Mouse (Mus musculus) retina, embryonic 14.5 days (tissue): Measurements from ENCODE around the gene Gatad2a.
"Not testable (repeated sequence)": the region's sequence is repeated elsewhere in the genome, so short reads cannot be mapped to it uniquely, and the experiment has no call there.

ENCODE experiments used
- DNase-seq: peaks from one replicate; pipeline ENCODE4 v3.0.0-alpha.2; 2015; ENCODE audit warnings: low spot score

Gene Gatad2a

GRCm38 (mm10) chr8:69995422-69995775 is 785 bp downstream of the Gatad2a start:
- no peak for DNase-seq

- not testable (repeated sequence) for DNase-seq
Observed at GRCm38 (mm10) chr8:69988936-69989335, 7.2 kb downstream of the Gatad2a start.

- no peak for DNase-seq
Observed at GRCm38 (mm10) chr8:69987744-69988143, 8.4 kb downstream of the Gatad2a start.

DNA sequence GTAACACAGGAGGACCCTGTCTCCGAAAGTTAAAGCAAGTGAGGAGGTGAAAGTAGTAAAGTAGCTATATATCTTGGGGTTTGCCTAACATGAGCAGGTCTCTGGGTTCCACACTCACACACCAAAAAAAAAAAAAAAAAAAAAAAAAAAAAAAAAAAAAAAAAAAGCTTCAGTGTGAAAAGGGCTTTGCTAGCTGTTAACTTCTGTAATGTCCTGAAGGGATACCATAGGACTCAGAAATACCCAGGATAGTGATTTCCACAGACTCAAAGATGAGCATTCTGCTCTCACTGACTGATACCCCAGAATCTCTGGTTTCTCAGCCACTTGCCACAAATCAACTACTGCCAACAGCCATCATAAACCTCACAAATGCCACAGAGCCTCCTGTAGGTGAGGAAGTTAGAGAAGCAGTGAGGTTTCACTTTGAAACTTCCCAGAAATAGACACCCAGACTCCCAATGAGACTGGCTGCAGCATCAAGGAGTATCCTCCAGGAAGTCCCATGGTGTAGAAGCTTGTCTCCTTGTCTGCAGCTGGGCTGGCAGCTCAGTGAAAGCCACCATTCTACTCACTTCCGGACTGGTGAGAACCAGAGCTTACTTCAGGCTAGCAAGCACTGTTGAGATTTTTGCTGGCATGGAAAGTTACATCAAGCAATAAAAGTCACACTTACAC is 11.2 kb downstream of the Gatad2a start:
- no peak for DNase-seq

DNA sequence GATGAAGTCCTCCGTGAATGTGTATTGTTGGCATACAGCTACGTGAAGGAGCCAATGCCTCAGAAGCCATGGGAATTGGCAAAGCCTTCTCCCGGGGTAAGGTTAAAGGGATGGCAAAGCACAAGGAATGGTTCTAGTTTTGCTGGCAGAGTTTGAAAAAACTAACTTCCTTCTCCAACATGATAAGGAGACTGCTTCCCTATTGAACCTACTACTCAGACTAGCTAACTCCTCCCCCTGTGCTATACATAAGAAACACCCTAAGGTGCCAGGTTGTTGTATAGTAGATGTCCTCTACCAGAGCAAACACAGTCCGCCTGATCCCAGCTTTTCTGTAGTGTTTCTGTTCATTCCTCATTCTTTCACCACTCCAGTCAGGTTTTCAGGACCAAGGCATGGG is 17.7 kb downstream of the Gatad2a start:
- DNase-seq, result no peak

GRCm38 (mm10) chr8:69974806-69975205 is 21.4 kb downstream of the Gatad2a start:
- no peak for DNase-seq

DNA sequence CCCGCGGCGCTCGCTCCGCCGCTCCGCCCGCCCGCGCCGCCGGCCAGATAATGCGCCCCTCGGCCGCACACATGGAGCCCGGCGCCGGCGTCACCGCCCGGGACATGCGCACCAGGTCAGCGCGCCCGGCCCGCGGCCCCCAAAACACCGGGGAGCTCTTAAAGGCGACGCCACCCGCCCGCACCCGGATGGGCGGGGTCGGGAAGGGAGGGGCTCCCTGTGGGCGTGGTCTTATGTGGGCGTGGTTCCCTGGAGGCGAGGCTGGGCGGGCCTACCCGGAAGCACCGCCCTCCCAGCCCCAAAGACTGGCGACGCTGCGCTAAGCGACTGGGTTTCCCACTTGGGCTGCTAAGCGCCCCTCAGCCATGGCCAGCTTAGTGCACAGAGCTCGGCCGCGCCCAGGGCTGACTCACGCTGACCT is 22.0 kb downstream of the Gatad2a start:
- peak; percentile 95 for DNase-seq

- DNase-seq, result peak; percentile 66
Observed at GRCm38 (mm10) chr8:69973442-69974161, 22.6 kb downstream of the Gatad2a start.

DNA sequence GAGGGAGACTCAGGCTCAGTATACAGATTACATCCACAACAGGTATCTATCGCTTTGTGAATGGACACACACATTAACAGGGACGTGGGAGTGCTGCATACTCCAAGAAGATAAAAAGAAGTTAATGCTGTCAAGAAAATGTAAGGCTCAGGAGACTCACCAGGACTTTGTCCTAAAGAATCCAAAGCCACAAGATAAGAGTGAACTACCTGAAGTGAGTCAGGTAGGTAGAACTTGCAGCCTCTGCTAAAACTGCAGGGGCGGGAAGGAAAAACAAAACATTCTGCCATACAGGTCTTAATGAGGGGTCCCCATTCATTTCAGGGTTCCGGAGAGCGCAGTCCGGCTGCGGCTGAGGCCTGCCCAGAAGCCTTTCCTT is 23.1 kb downstream of the Gatad2a start:
- DNase-seq, result no peak

DNA sequence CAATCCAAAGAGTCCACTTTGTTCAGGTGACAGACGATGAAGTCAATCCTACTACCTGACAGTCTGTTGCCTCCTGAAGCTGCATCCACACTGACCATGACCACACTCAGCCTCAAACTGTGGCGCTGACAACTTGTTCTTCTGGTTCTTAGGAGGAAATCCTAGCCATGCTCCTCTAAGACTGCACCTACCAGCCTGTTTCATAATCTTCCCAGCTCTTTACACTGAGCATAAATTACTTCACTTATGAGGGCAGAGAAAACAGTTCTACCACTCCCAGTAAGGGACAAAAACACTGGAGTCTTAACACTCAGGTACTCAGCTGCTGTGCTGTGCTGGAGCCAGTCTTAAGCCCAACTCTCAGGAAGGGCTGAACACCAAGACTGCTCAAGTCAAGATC is 25.3 kb downstream of the Gatad2a start:
- no peak for DNase-seq

- no peak for DNase-seq
Observed at GRCm38 (mm10) chr8:69967291-69967933, 28.8 kb downstream of the Gatad2a start.

- no peak for DNase-seq
Observed at GRCm38 (mm10) chr8:69959241-69959640, 36.9 kb downstream of the Gatad2a start.

GRCm38 (mm10) chr8:69957879-69958278 is 38.3 kb downstream of the Gatad2a start:
- DNase-seq, result no peak

DNA sequence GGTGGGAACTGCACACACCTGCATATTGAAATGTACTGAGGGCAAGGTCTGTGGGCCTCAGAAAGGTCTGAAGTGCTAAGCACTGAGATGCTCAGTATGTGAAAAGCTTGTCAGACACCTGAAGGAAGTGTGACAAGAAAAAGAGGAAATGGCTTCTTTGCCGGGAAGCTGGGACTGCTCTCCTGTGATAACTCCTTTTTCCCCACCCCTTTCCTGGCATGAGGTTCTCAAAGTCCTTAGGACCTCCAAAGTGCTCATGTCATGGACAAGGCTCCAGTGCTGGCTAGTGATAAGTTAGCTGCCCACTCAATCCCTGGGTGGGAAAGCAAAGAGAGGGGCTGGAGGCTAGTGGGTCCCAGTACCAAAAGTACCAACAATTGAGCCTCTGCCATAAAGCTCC is 38.8 kb downstream of the Gatad2a start:
- no peak for DNase-seq

DNA sequence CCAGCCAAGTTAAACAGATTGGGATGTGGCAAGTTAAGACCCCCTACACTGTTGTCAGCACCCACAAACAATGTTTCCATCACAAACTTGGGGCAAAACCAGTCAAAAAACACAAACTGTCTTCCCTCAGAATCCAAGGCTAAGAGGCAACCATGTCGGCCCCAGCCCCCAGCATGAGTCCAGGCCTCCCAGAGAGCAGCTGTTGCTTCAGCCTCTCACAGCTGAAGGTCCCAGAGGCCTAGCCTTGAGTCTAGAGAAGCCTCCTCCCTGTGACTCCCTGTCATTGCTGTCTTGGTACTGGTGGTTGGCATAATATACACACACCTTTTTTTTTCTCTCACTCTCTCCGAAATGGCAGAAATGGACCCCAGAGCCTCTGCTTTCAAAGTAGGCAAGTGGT is 39.5 kb downstream of the Gatad2a start:
- DNase-seq, result no peak

- no peak for DNase-seq
Observed at GRCm38 (mm10) chr8:69954642-69955041, 41.5 kb downstream of the Gatad2a start.

- no peak for DNase-seq
Observed at GRCm38 (mm10) chr8:69954213-69954612, 42.0 kb downstream of the Gatad2a start.

GRCm38 (mm10) chr8:69950300-69950699 is 45.9 kb downstream of the Gatad2a start:
- DNase-seq, result no peak

- not testable (repeated sequence) for DNase-seq
Observed at GRCm38 (mm10) chr8:69942495-69942894, 53.7 kb downstream of the Gatad2a start.

DNA sequence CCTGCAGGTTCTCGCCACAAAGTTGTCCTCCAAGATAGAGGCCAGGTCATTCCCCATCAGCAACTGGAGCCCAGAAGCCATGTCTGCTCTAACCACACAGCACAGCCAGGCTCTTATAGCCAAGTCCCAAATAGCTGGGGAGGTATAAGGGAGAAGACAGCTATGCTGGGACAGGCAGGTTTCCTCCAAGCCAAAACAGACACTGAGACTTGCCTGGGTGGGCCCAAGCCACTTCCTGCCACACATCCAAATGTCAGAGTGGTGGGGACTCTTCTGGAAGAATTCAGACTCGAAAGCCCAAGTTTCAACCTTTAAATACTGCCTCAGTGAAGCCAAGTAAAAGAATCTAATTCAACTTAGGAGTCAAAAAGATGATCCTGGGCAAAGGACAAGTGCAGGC is 55.8 kb downstream of the Gatad2a start:
- no peak for DNase-seq

- no peak for DNase-seq
Observed at GRCm38 (mm10) chr8:69939633-69940032, 56.6 kb downstream of the Gatad2a start.

DNA sequence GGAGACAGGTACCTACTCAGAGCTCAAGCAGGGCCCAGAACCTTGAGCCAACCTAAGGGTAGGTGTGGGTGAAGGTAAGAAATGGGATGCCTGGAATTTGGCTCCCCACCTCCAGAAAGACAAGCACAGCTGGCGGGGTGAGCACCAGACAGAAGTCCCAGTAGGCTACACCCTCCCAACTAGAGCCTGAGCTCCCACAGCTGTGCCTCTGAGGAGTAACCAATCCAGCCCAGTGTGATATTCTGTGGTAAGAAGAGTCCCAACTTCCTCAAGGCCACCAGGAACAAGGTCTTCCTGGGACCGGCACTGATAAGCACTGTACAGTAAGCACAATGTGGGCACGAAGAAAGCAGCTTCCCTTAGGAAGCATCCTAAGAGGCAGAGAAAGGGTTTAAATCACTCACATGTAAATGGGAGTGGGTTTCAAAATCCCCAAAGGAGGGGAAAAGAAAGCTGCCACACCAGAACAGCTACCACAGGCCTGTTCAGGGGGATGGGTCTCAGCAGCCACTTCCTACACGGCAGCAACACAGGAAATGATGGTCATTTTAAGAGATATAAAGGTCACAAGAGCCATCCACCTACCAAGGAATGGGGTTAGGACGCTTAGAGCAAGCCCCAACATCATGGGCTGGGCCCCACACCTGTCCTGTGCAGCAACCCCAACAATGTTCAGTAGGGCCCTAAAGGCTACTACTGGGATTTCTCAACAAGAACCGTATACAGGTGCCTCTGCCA is 57.8 kb downstream of the Gatad2a start:
- DNase-seq, result no peak

DNA sequence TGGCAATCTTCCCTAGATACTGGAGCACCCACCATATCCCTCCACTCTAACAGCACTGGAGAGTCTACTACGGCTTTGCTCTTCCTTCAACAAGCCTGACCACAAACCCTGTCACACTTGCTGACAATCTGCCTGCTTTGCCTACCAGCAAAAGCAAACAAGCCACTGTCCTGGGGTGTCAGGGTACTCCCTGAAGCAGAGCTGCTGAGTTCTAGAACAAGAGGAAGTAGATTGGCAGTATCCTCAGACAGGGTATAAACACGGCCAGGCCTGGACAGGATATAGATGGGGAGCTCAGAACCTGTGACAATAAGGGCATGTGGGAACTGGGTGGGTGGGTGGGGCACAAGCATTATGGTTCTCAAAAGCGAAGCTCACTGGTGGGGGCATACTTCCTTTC is 58.7 kb downstream of the Gatad2a start:
- DNase-seq, result no peak
